Mouse (Mus musculus): Measurements from ENCODE around the gene Commd2. TPM values are rescaled to one million over a fixed set of nuclear protein-coding genes. Genes with fewer than 3 reads are reported as not detected.

The Commd2 gene
- 82.4 TPM for polyA plus RNA-seq (2017; shearing (Covaris generic))

GRCm38 (mm10) chr3:57651231-57651864, at the start of gene Commd2:
Gene Commd2 (minus strand): TSS chr3:57651715.

GRCm38 (mm10) chr3:57692719-57693118, 41.2 kb upstream of the Commd2 start, which contains the start of gene Ankub1:
Gene Ankub1 (minus strand): TSS chr3:57692799.

Other genes with a start within 250 kb of the Commd2 start
- not detected for gene Tm4sf4, start 226.4 kb downstream of the Commd2 start, polyA plus RNA-seq (2017; shearing (Covaris generic))
- gene Wwtr1, start 75.8 kb downstream of the Commd2 start, polyA plus RNA-seq (2017; shearing (Covaris generic)), result not detected
- not detected for gene Ankub1, start 41.1 kb upstream of the Commd2 start, polyA plus RNA-seq (2017; shearing (Covaris generic))
- 60.0 TPM for gene Rnf13, start 84.3 kb upstream of the Commd2 start, polyA plus RNA-seq (2017; shearing (Covaris generic))
- 13.0 TPM for gene Pfn2, start 196.4 kb upstream of the Commd2 start, polyA plus RNA-seq (2017; shearing (Covaris generic))